Mouse (Mus musculus) forebrain, embryonic 12.5 days (tissue): Measurements from ENCODE around the gene Msrb2. TPM values are rescaled to one million over a fixed set of nuclear protein-coding genes. Genes with fewer than 3 reads are reported as not detected.

Experiments
- ATAC-seq: fragments of 200-750 bp; cut with Nextera tagmentation; 2 replicates; pipeline ENCODE4 v1.8.0; 2017; ENCODE audit warnings: moderate TSS enrichment; ENCODE audit not compliant: low FRiP score
- H3K27ac ChIP-seq: fragments of 300-500 bp; sonication (generic); 2 replicates; pipeline ENCODE4 v1.5.1; 2016; ENCODE audit warnings: mild to moderate bottlenecking
- H3K27me3 ChIP-seq: fragments of 300-500 bp; sonication (generic); 2 replicates; pipeline ENCODE4 v1.6.1; 2016; ENCODE audit warnings: mild to moderate bottlenecking
- H3K36me3 ChIP-seq: fragments of 300-500 bp; sonication (generic); replicated peaks from 2 replicates; pipeline ENCODE4 v1.6.1; 2016; ENCODE audit warnings: mild to moderate bottlenecking
- H3K4me1 ChIP-seq: fragments of 300-500 bp; sonication (generic); 2 replicates; pipeline ENCODE4 v1.6.1; 2016
- H3K4me2 ChIP-seq: fragments of 300-500 bp; sonication (generic); 2 replicates; pipeline ENCODE4 v1.6.1; 2016; ENCODE audit warnings: mild to moderate bottlenecking, moderate library complexity
- H3K4me3 ChIP-seq: fragments of 300-500 bp; sonication (generic); replicated peaks from 2 replicates; pipeline ENCODE4 v1.5.1; 2016; ENCODE audit warnings: mild to moderate bottlenecking
- H3K9ac ChIP-seq: fragments of 300-500 bp; sonication (generic); 2 replicates; pipeline ENCODE4 v1.6.1; 2016; ENCODE audit warnings: mild to moderate bottlenecking
- H3K9me3 ChIP-seq: fragments of 300-500 bp; sonication (generic); 2 replicates; pipeline ENCODE4 v1.6.1; 2016
- WGBS: fragments of 180-500 bp; shearing (Covaris S2); methylation state at CpG from one replicate; pipeline ENCODE4 v1.1.7; 2016; 5-methylcytosine and 5-hydroxymethylcytosine counted together
- polyA plus RNA-seq: library from polyadenylated mRNA; unstranded; fragments of >200 nt; fragmentation: Nextera tagmentation; extraction: Ambion mirVana; gene quantifications from 2 replicates; pipeline ENCODE4 v1.2.1, GENCODE M21; 2016

Gene Msrb2
- polyA plus RNA-seq, 1 experiment from 2014 or later = 11.1 TPM

DNA sequence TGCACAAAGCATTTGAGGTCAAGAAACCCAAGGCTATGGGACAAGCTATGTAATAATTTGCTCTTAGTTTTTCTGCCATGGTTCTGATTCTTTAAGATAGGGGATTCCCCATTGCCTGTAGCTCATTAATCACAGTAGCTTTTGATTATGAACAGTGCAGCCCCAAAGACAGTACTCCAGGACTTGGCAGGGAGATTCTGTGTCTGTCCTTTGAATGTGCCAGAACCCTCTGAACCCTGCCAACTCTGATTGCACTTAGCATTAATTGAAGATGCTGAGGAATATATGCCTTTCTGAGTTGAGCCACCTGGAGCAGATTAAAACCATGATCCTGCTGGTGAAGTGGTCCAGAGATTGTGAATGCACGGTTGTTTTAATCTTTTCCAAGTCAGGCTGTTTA lies 8.4 kb upstream of the Msrb2 start:
- Histone ChIP-seq H3K27me3 (0 out of 2 replicates have a peak, but pooled peaks cover 2% of the 10 kb centered on the region), H3K27ac (no peak overlapping the region), H3K9me3 (no peaks in the 10 kb centered on the region), H3K36me3 (no peaks in the 10 kb centered on the region), H3K4me1 (no peaks in the 10 kb centered on the region), H3K4me3 (no peak overlapping the region), H3K9ac (no peak overlapping the region), H3K4me2 (no peak overlapping the region)
- ATAC-seq = no peak
- WGBS = 76% methylated on average over 1 of the region's 1 CpGs

DNA sequence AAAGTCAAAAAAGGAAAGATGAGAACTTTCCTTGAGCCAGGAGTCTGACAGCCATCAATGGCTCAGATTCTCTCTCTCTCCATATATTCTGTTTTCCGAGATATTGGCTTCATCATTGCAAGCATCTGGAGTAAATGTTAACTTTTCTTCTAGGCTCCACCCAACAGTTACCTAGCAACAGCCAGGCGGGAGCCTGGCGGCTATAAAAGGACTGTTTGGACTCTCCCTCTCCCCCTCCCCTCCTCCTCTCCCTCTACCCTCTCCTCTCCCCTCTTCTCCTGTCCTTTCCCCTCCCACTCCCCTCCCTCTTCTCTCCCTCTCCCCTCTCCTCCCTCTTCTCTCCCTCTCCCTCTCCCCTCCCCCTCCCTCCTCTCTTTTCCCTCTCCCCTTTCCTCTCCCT lies 4.8 kb upstream of the Msrb2 start:
- 24% methylated on average over 3 of the region's 3 CpGs for WGBS

DNA sequence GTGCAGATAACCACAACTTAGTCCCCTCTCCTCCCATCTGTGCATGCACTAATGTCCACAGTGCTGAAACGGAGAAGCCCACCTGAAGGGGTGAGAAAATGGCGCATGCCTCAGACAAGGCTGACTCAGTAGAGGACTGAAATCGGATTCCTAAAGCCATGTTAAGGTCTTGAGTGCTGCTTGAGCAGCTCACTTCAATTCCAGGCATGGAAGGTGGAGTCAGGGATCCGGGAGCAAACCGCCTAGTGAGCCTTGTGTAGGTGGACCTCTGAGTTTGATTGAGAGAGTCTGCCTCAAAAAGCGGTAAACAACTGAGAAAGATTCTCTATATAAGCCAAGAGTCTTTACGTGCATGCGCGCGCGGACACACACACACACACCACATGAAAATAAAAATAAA lies 4.1 kb upstream of the Msrb2 start:
- Histone ChIP-seq H3K4me1 (0 out of 2 replicates have a peak, but pooled peaks cover 2% of the 10 kb centered on the region), H3K36me3 (no peaks in the 10 kb centered on the region), H3K9ac (no peak overlapping the region), H3K27ac (no peak overlapping the region), H3K4me2 (no peak overlapping the region), H3K27me3 (0 out of 2 replicates have a peak, but pooled peaks cover 2% of the 10 kb centered on the region), H3K4me3 (no peak overlapping the region), H3K9me3 (no peaks in the 10 kb centered on the region)
- no peak for ATAC-seq
- WGBS = 79% methylated on average over 11 of the region's 11 CpGs

More for the DNA sequence above, 4.8 kb upstream of the Msrb2 start:
- Histone ChIP-seq H3K4me1 (0 out of 2 replicates have a peak, but pooled peaks cover 2% of the 10 kb centered on the region), H3K36me3 (no peaks in the 10 kb centered on the region), H3K27ac (no peak overlapping the region), H3K27me3 (0 out of 2 replicates have a peak, but pooled peaks cover 2% of the 10 kb centered on the region), H3K9ac (no peak overlapping the region), H3K9me3 (no peaks in the 10 kb centered on the region), H3K4me3 (no peak overlapping the region), H3K4me2 (no peak overlapping the region)
- no peak for ATAC-seq

DNA sequence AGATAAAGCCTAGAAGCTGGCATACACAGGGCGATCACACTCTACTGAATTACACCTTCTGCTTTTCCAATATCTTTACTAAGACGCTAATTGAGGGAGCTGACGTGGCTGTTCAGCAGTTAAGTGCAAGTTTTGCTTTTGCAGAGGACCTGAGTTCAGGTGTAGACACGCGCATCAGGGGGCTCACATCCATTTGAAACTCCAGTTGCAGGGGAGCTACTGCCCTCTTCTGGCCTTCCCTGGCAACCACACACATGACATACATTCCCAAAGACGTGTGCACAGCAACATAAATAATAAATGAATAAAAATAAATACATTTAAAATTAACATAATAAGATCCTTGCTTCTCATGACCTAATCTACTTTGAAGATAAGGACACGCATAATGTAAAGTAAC lies 2.5 kb downstream of the Msrb2 start:
- Histone ChIP-seq H3K9ac (no peak overlapping the region), H3K4me1 (0 out of 2 replicates have a peak, but pooled peaks cover 2% of the 10 kb centered on the region), H3K27me3 (no peaks in the 10 kb centered on the region), H3K27ac (no peak overlapping the region), H3K4me3 (no peak overlapping the region), H3K9me3 (no peaks in the 10 kb centered on the region), H3K36me3 (no peaks in the 10 kb centered on the region), H3K4me2 (no peak overlapping the region)
- no peak for ATAC-seq
- 88% methylated on average over 7 of the region's 7 CpGs for WGBS

DNA sequence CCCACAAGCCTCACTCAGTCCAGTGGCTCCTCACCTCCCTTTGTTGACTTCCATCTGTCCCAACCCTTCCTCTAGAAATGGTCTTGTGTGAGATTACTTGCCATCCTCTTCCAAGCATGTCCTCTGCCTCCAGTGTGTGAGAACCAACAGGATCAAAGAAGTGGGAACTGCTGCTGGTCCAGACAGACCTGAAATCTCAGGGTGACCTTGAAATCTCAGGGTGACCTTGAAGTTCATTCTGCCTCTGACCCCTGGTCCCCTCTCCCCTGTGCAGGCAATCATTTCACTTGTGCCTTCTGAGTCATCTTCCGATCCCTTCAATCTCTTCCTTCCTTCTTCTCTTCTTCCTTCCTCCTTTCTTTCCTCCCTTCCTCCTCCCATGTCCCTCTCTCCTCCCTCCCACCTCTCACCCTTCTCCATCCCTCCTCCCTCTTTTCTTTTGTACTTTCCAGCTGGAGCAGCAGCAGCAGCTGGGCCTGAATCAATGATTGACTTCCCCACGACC lies 9.3 kb downstream of the Msrb2 start:
- Histone ChIP-seq H3K27ac (no peak overlapping the region), H3K4me3 (no peak overlapping the region), H3K9ac (no peak overlapping the region), H3K4me2 (no peak overlapping the region), H3K36me3 (no peaks in the 10 kb centered on the region), H3K4me1 (no peaks in the 10 kb centered on the region), H3K27me3 (no peaks in the 10 kb centered on the region), H3K9me3 (no peaks in the 10 kb centered on the region)
- WGBS = 52% methylated on average over 2 of the region's 2 CpGs
- ATAC-seq = no peak

DNA sequence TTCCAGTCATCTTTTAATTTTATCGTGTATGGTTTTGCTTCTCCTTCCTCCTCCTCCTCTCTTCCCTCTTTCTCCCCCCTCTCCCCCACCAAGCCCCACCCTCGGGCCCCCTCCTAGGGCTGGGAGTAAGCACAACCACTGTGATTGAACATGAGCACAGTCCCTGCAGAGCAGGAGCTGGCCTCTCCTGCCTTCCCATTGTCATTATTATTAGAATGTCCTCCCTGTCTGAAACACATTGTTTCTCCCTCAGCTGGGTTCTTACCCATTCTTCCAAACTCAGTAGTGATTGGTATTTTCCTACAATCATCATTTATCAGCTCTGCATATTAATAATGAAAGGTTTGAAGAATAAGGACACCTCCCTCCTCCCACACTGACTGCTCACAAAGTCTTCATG lies 9.7 kb downstream of the Msrb2 start:
- Histone ChIP-seq H3K4me1 (no peaks in the 10 kb centered on the region), H3K27me3 (no peaks in the 10 kb centered on the region), H3K4me3 (no peak overlapping the region), H3K27ac (no peak overlapping the region), H3K36me3 (no peaks in the 10 kb centered on the region), H3K9me3 (no peaks in the 10 kb centered on the region), H3K4me2 (no peak overlapping the region), H3K9ac (no peak overlapping the region)
- 15% methylated on average over 2 of the region's 2 CpGs for WGBS
- ATAC-seq = no peak

DNA sequence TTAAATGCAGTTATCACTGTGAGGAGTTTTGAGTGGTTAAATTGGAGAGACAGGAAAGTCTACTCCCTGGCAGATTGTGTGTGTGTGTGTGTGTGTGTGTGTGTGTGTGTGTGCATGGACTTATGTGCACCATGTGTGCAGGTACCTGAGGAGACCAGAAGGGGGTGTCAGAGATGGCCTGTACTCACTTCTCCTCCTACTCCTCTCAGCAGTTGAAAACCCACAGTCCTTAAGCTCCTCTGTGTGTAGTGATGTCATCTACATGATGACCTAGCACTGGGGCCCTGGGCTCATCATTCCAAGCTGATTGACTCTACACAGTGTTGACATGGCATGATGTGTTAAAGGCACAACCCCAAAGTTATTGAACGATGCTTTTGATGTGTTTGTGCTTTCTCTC lies 11.0 kb downstream of the Msrb2 start:
- no peak for ATAC-seq
- no peaks in the 10 kb centered on the region for H3K27me3 ChIP-seq
- H3K4me2 ChIP-seq = no peak overlapping the region
- no peak overlapping the region for H3K4me3 ChIP-seq
- no peaks in the 10 kb centered on the region for H3K9me3 ChIP-seq
- no peaks in the 10 kb centered on the region for H3K36me3 ChIP-seq
- H3K9ac ChIP-seq = no peak overlapping the region
- H3K4me1 ChIP-seq = no peaks in the 10 kb centered on the region
- WGBS = 82% methylated on average over 1 of the region's 1 CpGs
- H3K27ac ChIP-seq = no peak overlapping the region

DNA sequence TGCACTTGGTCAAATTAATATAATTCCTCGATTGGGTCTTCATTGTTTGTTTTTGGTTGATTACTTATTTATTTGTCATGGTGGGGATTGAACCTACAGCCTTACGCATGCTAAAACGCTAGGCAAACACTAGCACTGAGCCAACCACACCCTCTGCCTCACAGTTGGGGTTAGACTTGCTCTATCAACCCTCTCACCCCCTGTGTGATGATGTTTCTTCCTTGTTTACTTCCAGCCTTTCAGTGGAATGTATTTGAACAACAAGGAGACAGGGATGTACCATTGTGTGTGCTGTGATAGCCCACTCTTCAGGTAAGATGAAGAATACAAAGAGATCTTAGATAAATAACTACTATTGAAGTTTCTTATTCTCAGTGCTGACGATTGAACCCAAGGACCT lies 11.8 kb downstream of the Msrb2 start:
- H3K27ac ChIP-seq = no peak overlapping the region
- WGBS = 75% methylated on average over 4 of the region's 4 CpGs
- H3K36me3 ChIP-seq = no peaks in the 10 kb centered on the region
- no peak overlapping the region for H3K4me3 ChIP-seq
- H3K9ac ChIP-seq = no peak overlapping the region
- H3K4me1 ChIP-seq = no peaks in the 10 kb centered on the region
- H3K9me3 ChIP-seq = no peaks in the 10 kb centered on the region
- ATAC-seq = no peak
- no peaks in the 10 kb centered on the region for H3K27me3 ChIP-seq
- H3K4me2 ChIP-seq = no peak overlapping the region

DNA sequence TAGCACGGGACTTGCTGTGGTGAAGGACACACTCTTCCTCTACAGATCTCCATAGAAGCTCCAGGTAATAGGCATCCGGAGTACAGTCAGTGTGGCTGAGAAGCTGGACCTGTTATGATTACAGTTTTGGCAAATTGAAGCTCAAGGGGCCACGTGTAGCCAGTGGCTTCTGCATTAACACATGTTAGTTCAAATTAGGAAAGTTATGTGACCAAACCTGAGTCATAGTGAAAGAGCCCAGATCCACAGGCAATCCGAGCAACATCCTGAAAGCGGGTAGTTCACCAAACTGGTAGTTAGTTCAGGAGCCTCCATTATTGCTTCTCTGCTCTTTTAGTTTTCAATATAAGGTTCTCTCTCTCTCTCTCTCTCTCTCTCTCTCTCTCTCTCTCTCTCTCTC lies 14.5 kb downstream of the Msrb2 start:
- Histone ChIP-seq H3K36me3 (no peaks in the 10 kb centered on the region), H3K27ac (no peak overlapping the region), H3K9me3 (no peaks in the 10 kb centered on the region), H3K27me3 (no peaks in the 10 kb centered on the region), H3K4me3 (no peak overlapping the region), H3K9ac (no peak overlapping the region), H3K4me1 (0 out of 2 replicates have a peak, but pooled peaks cover 4% of the 10 kb centered on the region), H3K4me2 (no peak overlapping the region)
- ATAC-seq = no peak
- 87% methylated on average over 5 of the region's 5 CpGs for WGBS

DNA sequence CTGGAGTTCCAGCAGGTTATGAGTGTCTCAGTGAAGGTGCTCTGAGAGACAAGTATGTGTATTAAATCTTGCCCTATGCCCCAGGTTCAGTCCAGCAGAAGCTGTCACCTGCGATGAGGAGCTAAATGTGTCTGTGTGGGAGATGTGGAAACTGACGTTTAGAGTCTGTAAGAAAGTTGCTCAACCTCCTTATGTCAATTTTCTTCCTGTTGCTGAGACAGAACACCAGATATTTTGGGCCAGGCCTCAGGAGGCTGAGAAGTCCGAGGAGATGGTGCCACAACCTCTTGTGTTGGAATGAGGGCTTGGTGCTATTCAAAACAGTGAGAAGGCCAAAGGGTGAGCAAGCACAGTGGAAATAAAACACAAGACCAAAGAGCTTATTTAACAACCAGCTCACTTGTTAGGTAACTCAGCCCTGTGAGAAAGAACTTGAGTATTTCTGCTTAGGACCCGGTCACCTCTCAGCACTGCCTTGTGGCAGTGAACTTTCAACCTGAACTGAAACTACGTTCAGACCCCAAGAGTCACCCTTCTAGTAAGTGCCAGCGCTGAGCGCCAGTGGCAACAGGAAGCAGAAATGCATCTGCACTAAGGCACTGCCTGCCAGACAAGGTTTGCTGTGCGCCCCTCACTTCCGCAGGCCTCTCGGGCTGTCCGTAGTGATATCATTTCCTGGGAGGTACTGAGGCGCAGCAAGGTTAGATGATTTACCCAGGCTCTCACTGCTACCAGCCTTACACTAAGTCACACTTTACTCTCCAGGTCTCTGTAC lies 17.3 kb downstream of the Msrb2 start:
- Histone ChIP-seq H3K36me3 (no peaks in the 10 kb centered on the region), H3K4me3 (no peak overlapping the region), H3K9me3 (no peaks in the 10 kb centered on the region), H3K4me2 (no peak overlapping the region), H3K27ac (no peak overlapping the region), H3K9ac (no peak overlapping the region), H3K4me1 (peaks cover 4% of the 10 kb centered on the region; the same call in 1 of the 2 replicates), H3K27me3 (no peaks in the 10 kb centered on the region)
- no peak for ATAC-seq
- WGBS = 88% methylated on average over 12 of the region's 12 CpGs

DNA sequence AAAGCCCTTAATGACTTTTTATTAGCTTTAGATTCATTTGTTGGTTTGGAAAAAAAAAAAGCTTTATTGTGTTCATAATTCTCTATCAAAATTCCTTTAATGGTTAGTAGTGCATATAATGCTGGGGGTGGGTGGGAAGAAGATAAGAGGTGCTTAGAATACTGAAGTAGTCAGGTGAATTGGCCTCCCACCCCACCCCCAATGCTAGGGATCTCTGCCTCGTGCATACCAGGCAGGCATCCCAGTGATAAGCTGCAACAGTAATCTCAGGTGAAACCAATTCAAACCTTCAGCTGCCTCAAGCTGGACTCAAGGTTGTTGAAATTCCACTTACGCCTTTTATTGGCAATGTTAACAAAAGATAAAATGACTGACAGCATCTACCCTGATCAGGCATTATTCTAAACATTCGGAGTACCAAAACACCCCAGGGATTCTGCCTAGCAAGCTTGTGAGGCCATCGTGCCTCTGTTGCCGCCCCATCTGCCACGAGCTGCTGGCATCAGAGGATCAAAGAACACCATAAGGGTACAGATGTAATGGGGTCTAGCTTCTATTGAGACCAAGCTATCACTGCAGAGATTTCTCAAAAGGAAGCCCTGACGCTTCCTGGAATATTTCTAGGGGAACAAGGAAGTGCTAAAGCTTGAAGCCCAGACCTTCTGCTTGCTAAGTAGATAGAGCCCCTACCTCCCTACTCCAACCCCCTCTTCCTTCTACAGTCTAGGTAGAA lies 19.3 kb downstream of the Msrb2 start:
- Histone ChIP-seq H3K9me3 (no peaks in the 10 kb centered on the region), H3K4me2 (no peak overlapping the region), H3K4me1 (peaks cover 4% of the 10 kb centered on the region; the same call in 1 of the 2 replicates), H3K4me3 (no peak overlapping the region), H3K9ac (no peak overlapping the region), H3K27ac (no peak overlapping the region), H3K36me3 (no peaks in the 10 kb centered on the region), H3K27me3 (no peaks in the 10 kb centered on the region)
- ATAC-seq = no peak
- WGBS = 49% methylated on average over 7 of the region's 7 CpGs

DNA sequence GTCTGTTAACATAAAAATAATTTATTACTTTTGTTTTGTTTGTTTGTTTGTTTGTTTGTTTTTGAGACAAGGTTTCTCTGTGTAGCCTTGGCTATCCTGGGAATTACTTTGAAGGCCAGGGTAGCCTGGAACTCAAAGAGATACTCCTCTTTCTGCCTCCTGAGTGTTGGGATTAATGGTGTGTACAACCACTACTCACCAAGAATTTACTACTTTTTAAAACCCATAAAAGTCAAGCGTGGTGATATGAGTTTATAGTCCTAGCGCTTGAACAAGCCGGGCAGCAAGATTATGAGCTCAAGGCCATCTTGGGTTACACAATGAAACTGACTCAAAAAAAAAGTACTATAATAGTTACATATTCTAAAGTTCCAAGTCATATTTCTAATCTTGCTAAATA lies 20.4 kb downstream of the Msrb2 start:
- Histone ChIP-seq H3K4me1 (peaks cover 4% of the 10 kb centered on the region; the same call in 1 of the 2 replicates), H3K4me3 (no peak overlapping the region), H3K27me3 (no peaks in the 10 kb centered on the region), H3K4me2 (no peak overlapping the region), H3K9me3 (no peaks in the 10 kb centered on the region), H3K36me3 (no peaks in the 10 kb centered on the region), H3K9ac (no peak overlapping the region), H3K27ac (no peak overlapping the region)
- ATAC-seq = no peak
- 96% methylated on average over 3 of the region's 3 CpGs for whole genome bisulfite sequencing
